Mouse (Mus musculus) layer of hippocampus, adult 9-10 months (tissue): ENCODE measurements at regions not wholly inside any gene's neighbourhood (a gene's known extent, or its start where the extent isn't known, plus 50 kb on each side); places are given as distances from the start of the nearest gene placed in this dataset.

Experiments
- DNase-seq: peaks from one replicate; pipeline ENCODE4 v3.0.0; 2022; ENCODE audit warnings: low spot score

DNA sequence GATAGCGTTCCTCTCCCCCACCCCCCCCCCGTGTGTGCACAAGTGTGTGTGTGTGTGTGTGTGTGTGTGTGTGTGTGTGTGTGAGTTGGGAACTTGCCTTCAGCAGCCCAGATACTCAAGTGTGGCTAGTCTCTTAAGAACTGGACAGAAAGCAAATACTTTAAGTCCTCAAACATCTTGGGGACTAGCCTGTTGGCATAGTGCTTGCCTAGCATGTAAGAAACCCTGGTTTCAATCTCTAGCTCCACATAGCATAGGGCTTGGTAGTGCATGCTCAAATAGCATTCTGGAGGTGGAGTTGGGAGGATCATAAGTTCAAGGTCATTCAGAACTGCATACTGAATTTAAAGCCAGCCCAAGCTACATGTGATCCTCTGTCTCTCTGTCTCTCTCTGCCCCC is 117.5 kb upstream of the Btg1 start:
- no peak for DNase-seq

DNA sequence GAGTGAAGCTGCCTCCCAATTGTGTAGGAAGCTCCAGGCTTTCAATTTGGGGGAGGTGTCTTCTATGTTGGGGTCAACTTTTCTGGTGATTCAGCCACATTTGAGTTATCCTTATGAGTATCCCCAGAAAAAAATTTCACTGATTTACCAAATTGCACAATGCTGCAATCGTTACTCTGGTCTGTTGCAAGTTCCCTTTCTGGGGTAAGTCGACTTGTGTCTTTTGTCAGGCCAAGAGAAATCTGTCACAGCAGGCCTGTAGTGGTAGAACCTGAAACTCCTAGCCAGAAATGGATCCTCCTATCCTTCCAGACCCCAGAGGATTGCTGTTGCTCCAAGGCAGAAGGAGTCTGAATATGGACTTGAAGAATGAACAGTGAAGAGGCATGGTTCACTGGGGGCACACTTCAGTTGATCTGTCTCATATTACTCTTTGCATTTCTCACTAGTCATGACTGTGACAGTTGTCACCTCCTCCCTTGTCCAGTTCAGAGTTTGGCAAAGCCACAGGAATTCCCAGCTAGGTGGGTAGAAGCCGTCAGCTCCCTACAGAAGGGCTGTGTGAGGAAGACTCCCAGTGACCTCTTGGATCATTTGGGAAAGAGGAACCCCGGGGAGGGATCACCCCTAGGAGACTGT is 114.6 kb upstream of the Btg1 start:
- DNase-seq = no peak

DNA sequence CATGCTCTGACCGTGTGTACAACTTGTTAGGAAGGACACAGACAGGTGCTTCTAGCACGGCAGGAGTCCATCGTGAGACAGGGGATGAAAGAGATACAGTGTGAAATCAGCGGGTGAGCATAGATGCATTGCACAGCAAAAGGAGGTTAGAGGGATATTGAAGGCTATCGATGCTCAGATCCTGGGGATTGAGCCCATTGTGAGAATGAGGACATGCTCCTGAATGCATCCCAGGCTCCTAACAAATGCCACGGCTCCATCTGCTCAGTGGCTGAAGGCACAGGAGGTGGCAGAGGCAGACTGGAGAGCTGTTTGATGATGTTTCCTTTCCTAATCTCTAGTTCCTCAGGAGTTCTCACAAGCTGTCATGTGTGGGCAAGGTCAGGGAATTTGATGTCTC is 114.1 kb upstream of the Btg1 start:
- DNase-seq = no peak

DNA sequence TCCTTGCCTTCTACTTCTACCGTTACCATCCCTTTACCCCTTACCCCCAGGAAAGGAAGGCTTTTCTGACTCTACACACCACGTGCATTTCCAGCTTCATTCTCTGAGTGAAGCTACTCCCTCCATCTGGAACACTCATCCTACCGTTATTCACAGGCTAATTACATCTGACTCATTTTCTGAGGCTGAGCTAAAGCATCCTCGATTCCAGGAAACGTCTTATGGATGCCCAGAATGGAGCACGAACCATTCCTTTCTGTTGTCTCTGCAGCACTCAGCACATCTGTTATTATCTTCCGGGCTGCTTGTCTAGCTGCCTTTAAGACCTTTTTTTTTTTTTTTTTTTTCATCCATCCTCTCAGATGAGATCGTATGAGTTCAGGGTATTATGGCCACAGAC is 112.5 kb upstream of the Btg1 start:
- no peak for DNase-seq

DNA sequence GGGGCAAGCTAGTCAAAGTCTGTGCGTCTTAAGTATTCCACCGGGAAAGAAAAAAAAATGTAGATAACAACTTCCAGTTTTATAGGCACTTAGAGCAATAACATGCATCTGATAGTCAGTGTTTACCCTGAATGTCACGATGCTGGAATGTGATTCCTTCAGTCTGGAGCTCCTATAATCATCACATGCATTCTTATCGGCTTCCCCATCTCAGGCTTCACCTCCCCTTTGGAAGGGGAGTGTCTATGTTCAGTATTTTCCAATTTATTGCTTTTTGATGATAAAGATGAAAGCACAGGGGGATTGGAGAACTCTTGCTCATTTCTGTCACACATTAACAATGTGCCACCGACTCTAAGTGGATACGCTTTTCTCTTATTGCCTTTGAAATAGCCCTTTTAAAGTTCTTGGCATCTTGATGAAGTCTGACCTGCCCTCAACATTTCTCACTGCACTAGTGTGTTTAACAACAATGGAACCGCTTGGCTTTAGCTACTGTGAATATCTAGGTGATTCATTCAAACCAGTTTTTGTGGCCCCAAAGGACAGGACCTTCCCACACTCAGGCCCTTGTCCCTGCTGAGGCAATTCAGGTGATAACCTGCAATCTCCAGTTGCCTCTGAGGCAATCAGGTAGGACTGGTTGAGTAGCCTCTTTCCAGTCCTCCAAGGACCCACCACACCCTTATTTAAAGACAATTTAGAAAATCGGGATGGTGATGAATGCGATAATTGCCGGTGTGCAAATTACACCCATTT is 101.5 kb upstream of the Btg1 start:
- DNase-seq = no peak

DNA sequence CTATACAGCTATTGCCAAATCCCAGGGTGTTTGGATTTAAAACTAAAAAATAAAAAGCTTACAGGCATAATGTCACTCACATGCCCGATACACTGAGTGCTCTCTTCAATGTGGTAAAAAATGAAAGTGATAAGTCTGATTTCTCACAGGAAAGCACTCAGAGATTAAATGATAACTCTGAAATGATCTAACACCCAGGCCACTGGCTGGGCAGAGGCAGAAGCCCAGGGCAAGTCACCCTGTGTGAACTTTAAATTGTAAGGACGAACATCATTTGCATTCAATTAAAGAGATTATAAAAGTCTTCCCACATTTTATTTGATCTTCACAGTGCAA is 100.9 kb upstream of the Btg1 start:
- no peak for DNase-seq

DNA sequence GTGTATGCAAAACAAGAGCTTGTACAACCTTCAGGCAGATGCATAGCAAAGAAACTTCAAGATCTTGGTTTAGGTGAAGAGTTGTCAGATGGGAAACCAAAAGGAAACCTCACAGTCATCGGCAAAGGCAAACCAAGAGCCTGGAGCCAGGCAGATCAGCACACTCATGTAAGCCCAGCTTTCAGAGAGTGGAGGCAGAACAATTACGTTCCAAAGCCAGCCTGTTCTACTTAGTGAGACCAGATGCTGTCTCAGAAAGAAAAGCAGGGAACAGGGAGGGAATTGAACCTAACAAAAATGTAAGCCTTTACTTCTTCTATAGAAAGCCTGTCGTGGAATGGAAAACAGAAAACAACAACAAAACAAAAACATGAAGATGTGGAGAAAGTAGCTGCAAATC is 97.4 kb upstream of the Btg1 start:
- no peak for DNase-seq

DNA sequence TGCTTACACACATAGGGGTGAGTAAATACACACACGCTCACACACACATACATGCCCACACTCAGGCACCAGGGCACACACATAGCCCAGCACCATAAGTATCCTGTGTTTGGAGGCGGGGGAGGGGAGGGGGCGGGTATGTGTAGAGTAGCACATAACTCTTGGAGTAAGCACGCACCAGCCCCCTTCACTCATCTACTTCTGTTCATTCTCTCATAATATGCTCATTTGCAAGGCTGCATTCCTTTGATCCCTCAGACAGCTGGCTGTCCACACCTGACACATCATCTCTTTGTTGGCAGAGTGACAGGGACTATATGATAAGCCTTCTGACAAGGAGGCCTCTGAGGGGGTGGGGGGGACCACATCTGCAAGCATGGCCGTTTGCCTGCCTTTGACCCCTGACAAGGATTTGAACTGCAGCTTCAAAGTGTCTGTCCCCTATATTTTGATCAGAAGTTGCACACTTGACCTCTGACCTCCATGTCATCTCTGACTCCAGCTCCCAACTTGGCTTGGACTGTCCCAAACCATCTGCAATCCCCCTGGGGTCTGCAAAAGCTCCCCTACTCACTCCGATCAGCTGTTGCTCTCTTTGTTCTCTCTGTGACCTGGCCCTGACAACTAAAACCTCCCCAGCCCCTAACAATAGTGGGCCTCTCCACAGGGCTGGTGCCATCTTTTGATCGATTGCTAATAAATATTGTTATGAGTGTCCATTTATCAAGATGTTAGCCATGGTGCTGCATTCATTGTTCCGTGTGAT is 95.6 kb upstream of the Btg1 start:
- DNase-seq = no peak

DNA sequence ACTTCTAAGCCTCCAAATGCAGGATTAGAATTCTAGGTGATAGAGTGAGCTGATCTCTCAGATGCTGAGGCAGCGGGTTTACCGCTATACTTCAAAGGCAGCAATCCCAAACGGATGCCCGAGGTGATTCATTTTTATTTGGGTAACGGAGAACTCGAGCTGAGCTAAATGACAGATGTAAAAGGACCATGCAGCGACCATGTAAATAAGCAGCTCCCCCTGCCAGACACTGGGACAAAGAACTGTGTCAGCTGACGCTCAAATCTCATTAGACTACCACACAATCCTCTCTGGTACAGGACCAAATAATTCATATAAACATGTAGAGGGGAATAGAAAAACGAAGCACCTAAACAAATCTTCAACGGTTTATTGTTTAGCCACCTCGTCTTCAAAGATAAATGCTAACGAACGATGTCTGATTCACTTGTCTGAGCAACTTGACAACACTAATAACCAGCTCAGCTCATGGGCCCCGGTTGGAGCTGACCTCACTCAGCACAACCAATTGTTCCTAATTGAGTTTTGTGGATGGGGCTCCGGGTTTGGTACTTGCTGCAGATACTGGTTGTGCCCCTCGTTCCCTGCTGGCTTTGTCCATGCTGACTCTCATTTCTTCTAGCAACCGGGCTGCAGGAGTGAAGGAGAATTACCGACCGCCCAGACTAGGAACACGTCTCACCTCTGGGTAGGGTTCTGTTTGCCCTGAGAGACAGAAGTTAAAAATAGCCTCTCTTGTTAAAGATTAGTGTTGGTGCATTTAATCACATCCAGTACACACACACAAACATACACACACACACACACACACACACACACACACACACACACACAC is 92.6 kb upstream of the Btg1 start:
- DNase-seq = no peak

DNA sequence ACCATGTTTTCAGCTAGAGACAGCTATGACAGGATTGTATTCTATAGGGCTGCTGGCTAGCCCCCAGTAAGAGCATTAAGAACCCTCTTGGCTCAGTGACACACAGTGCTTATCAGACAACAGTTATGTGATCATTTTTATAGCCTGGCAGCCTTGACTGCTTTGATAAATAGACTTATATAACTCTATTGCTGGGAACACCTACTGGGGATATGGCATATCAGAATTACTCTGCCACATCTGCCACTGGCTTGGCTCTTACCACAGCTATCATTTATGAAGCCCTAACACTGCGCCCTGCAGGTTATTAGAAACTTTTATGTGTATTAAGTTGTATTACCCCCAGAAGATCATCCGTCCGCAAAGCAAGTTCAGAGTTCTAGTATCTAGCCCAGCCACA is 88.9 kb upstream of the Btg1 start:
- no peak for DNase-seq

DNA sequence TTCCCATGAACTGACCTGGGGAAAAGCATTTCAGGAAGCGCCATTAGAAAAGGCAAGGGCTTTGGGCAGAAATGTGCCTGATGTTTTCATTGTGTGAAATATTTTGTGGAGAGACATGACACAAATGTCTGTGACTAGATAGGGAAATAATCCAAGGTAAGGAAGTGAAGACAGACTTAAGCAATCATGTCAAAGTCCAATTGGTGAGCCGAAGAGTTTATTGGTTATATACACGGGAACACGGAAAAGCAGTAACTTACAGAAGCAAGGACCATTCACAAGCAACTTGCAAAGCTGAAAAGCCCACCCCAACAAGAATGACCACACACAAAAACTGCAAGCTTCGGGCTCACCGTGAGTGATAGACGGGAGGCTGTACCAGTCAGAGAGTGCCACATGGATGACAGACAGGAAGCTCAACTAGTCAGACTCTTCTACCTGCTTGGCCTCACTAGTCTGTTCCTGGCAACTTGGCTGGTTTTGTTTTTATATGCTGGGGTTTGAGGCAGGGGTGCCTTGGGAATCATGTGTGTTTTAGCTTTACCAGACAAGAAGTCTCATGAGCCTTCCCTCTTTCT is 82.2 kb upstream of the Btg1 start:
- DNase-seq = no peak

DNA sequence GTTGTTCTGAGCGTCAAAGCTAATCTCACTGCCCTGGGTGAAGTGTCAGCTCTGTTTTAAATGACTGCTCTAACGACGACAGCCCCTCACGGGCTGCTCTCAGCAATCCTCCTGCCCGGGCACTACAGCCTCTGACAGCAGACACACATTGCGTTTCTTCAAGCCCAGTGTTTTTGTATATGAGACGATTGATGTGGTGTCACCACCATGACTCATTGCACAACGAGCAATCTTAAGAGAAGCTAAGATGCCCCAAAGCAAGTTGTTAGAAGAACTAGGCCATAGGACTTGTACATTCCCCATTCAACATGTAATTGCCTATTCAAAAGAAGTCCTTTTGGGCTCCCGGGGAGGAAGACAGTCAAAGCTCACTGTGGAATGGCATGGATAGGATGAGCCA is 81.3 kb upstream of the Btg1 start:
- no peak for DNase-seq

DNA sequence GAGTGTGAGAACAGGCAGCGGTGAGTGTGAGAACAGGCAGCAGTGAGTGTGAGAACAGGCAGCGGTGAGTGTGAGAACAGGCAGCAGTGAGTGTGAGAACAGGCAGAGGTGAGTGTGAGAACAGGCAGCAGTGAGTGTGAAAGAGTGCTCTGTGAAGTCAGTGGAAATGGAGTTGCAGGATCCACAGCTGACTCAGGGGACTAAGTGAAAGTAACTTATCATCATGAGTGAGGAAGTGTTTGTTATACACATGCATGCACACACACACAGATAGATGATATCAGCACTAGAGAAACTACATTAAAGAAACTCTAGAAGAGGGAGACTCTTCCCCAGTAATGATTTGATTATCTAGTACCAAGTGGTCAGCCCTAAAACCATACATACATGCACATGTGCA is 76.0 kb upstream of the Btg1 start:
- no peak for DNase-seq

DNA sequence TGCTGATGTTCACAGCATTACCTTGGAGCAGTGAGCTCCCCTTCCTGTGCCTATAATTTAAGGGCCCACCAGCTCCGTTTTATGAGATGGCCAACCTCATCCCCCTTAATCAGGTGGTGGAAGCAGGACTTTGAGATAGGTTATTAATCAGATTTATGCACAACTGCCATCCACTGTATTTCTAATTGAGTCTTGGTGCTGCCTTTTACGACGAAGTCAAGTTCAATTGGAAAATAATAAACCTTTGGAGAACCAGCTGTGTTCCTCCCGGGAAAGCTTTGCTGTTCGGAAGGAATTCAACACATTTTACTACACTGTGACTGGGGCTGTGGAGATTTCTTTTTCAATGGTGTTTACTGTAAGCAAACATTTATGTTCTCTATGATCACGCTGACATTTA is 71.5 kb upstream of the Btg1 start:
- no peak for DNase-seq

DNA sequence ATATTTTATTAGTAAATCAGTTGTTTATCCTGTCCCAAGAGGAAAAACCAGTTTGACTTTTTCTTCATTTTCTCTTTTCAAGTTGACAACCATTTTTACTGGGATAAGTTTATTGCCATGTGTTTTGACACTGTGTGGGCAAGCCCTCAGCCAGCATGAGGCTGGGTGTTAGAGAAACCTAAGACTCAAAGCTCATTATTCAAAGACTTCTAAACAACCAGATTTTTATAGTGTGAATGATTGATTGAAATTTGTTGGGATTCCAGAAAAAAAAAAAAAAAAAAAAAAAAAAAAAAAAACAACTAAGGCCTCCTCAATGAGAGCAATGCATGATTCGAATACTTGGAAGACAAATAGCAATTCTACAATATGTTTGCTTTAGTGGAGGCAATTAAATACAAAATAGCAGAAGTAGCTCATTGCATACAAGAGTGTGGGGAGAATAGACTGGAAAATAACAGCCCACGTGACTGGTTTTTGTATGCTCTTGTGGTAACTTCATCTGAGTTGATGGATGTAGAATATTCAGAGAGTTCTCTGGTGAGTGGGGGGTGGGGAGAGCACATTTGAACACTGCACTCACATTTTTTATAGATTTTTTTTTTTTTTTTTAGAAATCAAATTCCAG is 70.9 kb upstream of the Btg1 start:
- DNase-seq = no peak

DNA sequence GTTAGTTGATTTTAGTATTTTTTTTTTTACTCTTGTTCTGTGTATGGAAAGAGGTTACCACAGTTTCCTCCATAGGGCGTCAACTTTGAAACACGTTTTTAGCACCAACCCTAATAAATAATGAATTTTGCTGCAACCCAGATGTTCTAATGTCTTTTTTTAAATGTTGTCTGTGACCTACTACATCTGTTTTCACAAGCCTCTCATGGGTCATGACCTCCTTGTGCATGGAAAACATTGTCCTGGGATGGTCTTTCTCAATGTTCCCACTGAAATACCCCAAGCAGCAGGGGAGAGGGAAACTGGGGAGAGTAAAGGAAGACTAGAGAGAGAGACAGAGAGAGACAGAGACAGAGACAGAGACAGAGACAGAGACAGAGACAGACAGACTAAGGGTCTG is 67.2 kb upstream of the Btg1 start:
- DNase-seq = no peak

DNA sequence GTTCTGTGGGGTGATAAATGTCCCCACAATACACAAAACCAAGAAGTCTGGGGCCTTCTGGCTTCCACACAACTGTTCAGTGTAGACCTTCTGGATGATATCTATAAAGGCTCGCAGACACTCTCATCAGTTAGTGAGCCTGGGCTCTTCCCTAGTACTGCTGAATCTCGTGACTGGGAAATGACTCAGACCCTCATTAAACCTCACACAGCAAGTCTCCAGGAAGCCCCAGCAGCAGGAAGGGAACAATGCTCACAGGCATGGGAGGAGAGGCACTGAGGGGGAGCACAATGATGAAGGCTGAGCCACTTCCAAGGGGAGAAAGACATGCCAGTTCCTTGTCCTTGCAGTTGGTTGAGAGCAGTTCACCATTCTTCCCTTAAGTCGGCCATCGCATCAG is 66.5 kb upstream of the Btg1 start:
- no peak for DNase-seq

DNA sequence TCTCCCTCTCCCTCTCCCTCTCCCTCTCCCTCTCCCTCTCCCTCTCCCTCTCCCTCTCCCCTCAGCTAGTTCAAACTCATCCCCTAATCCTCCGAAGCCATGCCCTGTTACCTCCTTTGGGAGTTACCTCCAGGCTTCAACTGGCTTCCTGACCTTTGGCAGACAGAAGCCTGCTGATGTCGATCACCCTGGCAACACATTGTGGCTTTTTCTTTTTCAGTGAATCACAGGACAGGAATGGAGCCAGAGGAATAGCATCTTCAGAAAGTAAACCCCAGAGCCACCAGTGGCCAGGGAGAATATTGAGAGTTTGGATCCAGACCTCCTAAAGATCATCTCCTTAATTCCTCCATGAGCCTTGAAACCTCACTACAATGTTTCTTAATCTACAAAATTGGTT is 59.5 kb upstream of the Btg1 start:
- DNase-seq = no peak

DNA sequence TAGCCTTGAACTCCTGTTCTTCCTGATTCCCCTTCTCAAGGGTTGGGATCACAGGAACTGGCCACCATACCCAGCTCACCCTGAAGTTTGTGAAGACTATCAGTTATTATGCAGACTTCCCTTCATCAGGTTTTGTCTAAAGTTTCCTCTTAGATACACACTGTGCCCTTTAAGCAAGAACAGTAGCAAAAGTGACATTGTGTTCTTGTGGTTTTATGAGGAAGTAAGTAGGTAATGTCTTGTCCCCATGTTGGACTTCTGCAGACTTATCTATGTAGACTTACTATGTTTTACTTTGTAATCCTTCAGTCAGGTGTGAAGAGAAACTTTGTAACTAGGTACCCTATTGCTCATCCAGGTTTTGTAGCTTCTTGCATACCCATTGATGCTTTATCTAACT is 51.5 kb upstream of the Btg1 start:
- DNase-seq = no peak
